Mouse (Mus musculus): ENCODE data around the gene Ccl27a. TPM values are rescaled to one million over a fixed set of nuclear protein-coding genes. Genes with fewer than 3 reads are reported as not detected.
"Not testable (repeated sequence)": the region's sequence is repeated elsewhere in the genome, so short reads cannot be mapped to it uniquely, and the experiment has no call there.

Ccl27a gene
- total RNA-seq (2021), result 100 to 1,000 TPM; 125 to 135 TPM
- long read RNA-seq, transcript Ccl27a-202 (4 exons, 350 nt), result minor isoform, 5 of 57 reads
- long read RNA-seq, transcript Ccl27a-206 (6 exons, 590 nt), result major isoform, 13 of 57 reads
- long read RNA-seq, transcript Ccl27a-205 (5 exons, 841 nt), result minor isoform, 9 of 57 reads
- long read RNA-seq, partial matches to known transcripts, result 6 of 57 reads
- long read RNA-seq, other reads (novel, unspliced or antisense), result 18 of 57 reads

- DNase-seq (ENCODE audit: low spot score in 2 of 2), result peak; percentile 79 to 85
Observed at GRCm38 (mm10) chr4:41774002-41774401, at the start of gene Ccl27a. Gene Ccl27a (minus strand): TSS chr4:41774247.

- not testable (repeated sequence) for DNase-seq (ENCODE audit: low spot score in 2 of 2)
Observed at GRCm38 (mm10) chr4:41783197-41783596, 9.2 kb upstream of the Ccl27a start.

- DNase-seq (ENCODE audit: low spot score in 2 of 2), result not testable (repeated sequence)
Observed at GRCm38 (mm10) chr4:41782711-41783110, 8.7 kb upstream of the Ccl27a start.

GRCm38 (mm10) chr4:41781748-41782485, 7.9 kb upstream of the Ccl27a start:
- DNase-seq (ENCODE audit: low spot score in 2 of 2), result peak in 1 of 2 experiments; percentile 46

GRCm38 (mm10) chr4:41781271-41781670, 7.2 kb upstream of the Ccl27a start:
- not testable (repeated sequence) for DNase-seq (ENCODE audit: low spot score in 2 of 2)

GRCm38 (mm10) chr4:41775840-41776239, 1.8 kb upstream of the Ccl27a start:
- not testable (repeated sequence) for DNase-seq (ENCODE audit: low spot score in 2 of 2)

- DNase-seq (ENCODE audit: low spot score in 2 of 2), result not testable (repeated sequence)
Observed at GRCm38 (mm10) chr4:41774506-41774905, 459 bp upstream of the Ccl27a start.

- peak in 1 of 2 experiments; percentile 39 for DNase-seq (ENCODE audit: low spot score in 2 of 2)
Observed at GRCm38 (mm10) chr4:41773502-41773901, 545 bp downstream of the Ccl27a start.

- DNase-seq (ENCODE audit: low spot score in 2 of 2), result not testable (repeated sequence)
Observed at GRCm38 (mm10) chr4:41772946-41773345, 1.1 kb downstream of the Ccl27a start.

GRCm38 (mm10) chr4:41767301-41767700, 6.7 kb downstream of the Ccl27a start:
- not testable (repeated sequence) for DNase-seq (ENCODE audit: low spot score in 2 of 2)

GRCm38 (mm10) chr4:41763176-41763575, 10.9 kb downstream of the Ccl27a start:
- not testable (repeated sequence) for DNase-seq (ENCODE audit: low spot score in 2 of 2)

GRCm38 (mm10) chr4:41762688-41763114, 11.3 kb downstream of the Ccl27a start:
- DNase-seq (ENCODE audit: low spot score in 2 of 2), result not testable (repeated sequence)

- no peak for DNase-seq (ENCODE audit: low spot score in 2 of 2)
Observed at GRCm38 (mm10) chr4:41762099-41762687, 11.9 kb downstream of the Ccl27a start.

- DNase-seq (ENCODE audit: low spot score in 2 of 2), result no peak
Observed at GRCm38 (mm10) chr4:41761680-41762079, 12.4 kb downstream of the Ccl27a start.

- no peak for DNase-seq (ENCODE audit: low spot score in 2 of 2)
Observed at GRCm38 (mm10) chr4:41760911-41761310, 13.1 kb downstream of the Ccl27a start.

GRCm38 (mm10) chr4:41760288-41760721, 13.7 kb downstream of the Ccl27a start:
- peak; percentile 59 to 74 for DNase-seq (ENCODE audit: low spot score in 2 of 2)

- no peak for DNase-seq (ENCODE audit: low spot score in 2 of 2)
Observed at GRCm38 (mm10) chr4:41759656-41760287, 14.3 kb downstream of the Ccl27a start.

- no peak for DNase-seq (ENCODE audit: low spot score in 2 of 2)
Observed at GRCm38 (mm10) chr4:41759206-41759605, 14.8 kb downstream of the Ccl27a start.

- DNase-seq (ENCODE audit: low spot score in 2 of 2), result no peak
Observed at GRCm38 (mm10) chr4:41758701-41759100, 15.3 kb downstream of the Ccl27a start.

GRCm38 (mm10) chr4:41758021-41758420, 16.0 kb downstream of the Ccl27a start:
- no peak for DNase-seq (ENCODE audit: low spot score in 2 of 2)

GRCm38 (mm10) chr4:41757321-41757720, 16.7 kb downstream of the Ccl27a start:
- DNase-seq (ENCODE audit: low spot score in 2 of 2), result no peak
